Mouse (Mus musculus): ENCODE measurements around the gene Cgas. TPM values are rescaled to one million over a fixed set of nuclear protein-coding genes. Genes with fewer than 3 reads are reported as not detected.

The Cgas gene
- polyA plus RNA-seq, 1 experiment from 2014 or later: 0.79 TPM

GRCm38 (mm10) chr9:78474270-78474669 is 31.2 kb upstream of the Cgas start:
- H3K4me2 ChIP-seq (ENCODE audit: low read length): no peak overlapping the region
- peaks cover 32% of the 10 kb centered on the region for H3K36me3 ChIP-seq (ENCODE audit: control insufficient read depth, insufficient read depth, low read length)
- no peak overlapping the region for H3K4me3 ChIP-seq (ENCODE audit: low read length)
- no peak for ATAC-seq
- H3K27me3 ChIP-seq (replicated peaks; ENCODE audit: control insufficient read depth, insufficient read depth, low read length): no peaks in the 10 kb centered on the region
- 88% methylated on average over 2 of the region's 2 CpGs for WGBS
- H3K9me3 ChIP-seq (ENCODE audit: control insufficient read depth, low read length): no peaks in the 10 kb centered on the region
- no peak overlapping the region for H3K27ac ChIP-seq (ENCODE audit: low read depth, low read length)
- H3K4me1 ChIP-seq (ENCODE audit: control insufficient read depth, insufficient read depth, low read depth, low read length): peaks cover 12% of the 10 kb centered on the region
- H3K9ac ChIP-seq (ENCODE audit: low read depth, low read length): no peak overlapping the region

- Histone ChIP-seq H3K4me1 (ENCODE audit: control insufficient read depth, insufficient read depth, low read depth, low read length) (peaks cover 8% of the 10 kb centered on the region), H3K9ac (ENCODE audit: low read depth, low read length) (no peak overlapping the region), H3K4me3 (ENCODE audit: low read length) (no peak overlapping the region), H3K36me3 (ENCODE audit: control insufficient read depth, insufficient read depth, low read length) (peaks cover 34% of the 10 kb centered on the region), H3K4me2 (ENCODE audit: low read length) (no peak overlapping the region), H3K27ac (ENCODE audit: low read depth, low read length) (no peak overlapping the region), H3K27me3 (replicated peaks; ENCODE audit: control insufficient read depth, insufficient read depth, low read length) (no peaks in the 10 kb centered on the region), H3K9me3 (ENCODE audit: control insufficient read depth, low read length) (no peaks in the 10 kb centered on the region)
- WGBS: 77% methylated on average over 8 of the region's 8 CpGs
- ATAC-seq: no peak
These were observed 30.6 kb upstream of the Cgas start for GRCm38 (mm10) chr9:78473588-78473987.

GRCm38 (mm10) chr9:78465725-78466124 is 22.7 kb upstream of the Cgas start:
- Histone ChIP-seq H3K4me2 (ENCODE audit: low read length) (no peak overlapping the region), H3K4me3 (ENCODE audit: low read length) (no peak overlapping the region), H3K27me3 (replicated peaks; ENCODE audit: control insufficient read depth, insufficient read depth, low read length) (no peaks in the 10 kb centered on the region), H3K27ac (ENCODE audit: low read depth, low read length) (no peak overlapping the region), H3K4me1 (ENCODE audit: control insufficient read depth, insufficient read depth, low read depth, low read length) (no peaks in the 10 kb centered on the region), H3K9me3 (ENCODE audit: control insufficient read depth, low read length) (no peaks in the 10 kb centered on the region), H3K9ac (ENCODE audit: low read depth, low read length) (no peak overlapping the region), H3K36me3 (ENCODE audit: control insufficient read depth, insufficient read depth, low read length) (peaks cover 37% of the 10 kb centered on the region)
- WGBS: 92% methylated on average over 3 of the region's 3 CpGs
- no peak for ATAC-seq

- no peak overlapping the region for H3K27ac ChIP-seq (ENCODE audit: low read depth, low read length)
- no peak overlapping the region for H3K9ac ChIP-seq (ENCODE audit: low read depth, low read length)
- no peak for ATAC-seq
- peaks cover 33% of the 10 kb centered on the region for H3K36me3 ChIP-seq (ENCODE audit: control insufficient read depth, insufficient read depth, low read length)
- 94% methylated on average over 4 of the region's 4 CpGs for WGBS
- no peaks in the 10 kb centered on the region for H3K9me3 ChIP-seq (ENCODE audit: control insufficient read depth, low read length)
- no peak overlapping the region for H3K4me2 ChIP-seq (ENCODE audit: low read length)
- no peaks in the 10 kb centered on the region for H3K27me3 ChIP-seq (replicated peaks; ENCODE audit: control insufficient read depth, insufficient read depth, low read length)
- H3K4me1 ChIP-seq (ENCODE audit: control insufficient read depth, insufficient read depth, low read depth, low read length): no peaks in the 10 kb centered on the region
- no peak overlapping the region for H3K4me3 ChIP-seq (ENCODE audit: low read length)
These were observed 20.3 kb upstream of the Cgas start for GRCm38 (mm10) chr9:78463337-78463736.

- Histone ChIP-seq H3K36me3 (ENCODE audit: control insufficient read depth, insufficient read depth, low read length) (peaks cover 34% of the 10 kb centered on the region), H3K9ac (ENCODE audit: low read depth, low read length) (no peak overlapping the region), H3K9me3 (ENCODE audit: control insufficient read depth, low read length) (no peaks in the 10 kb centered on the region), H3K27me3 (replicated peaks; ENCODE audit: control insufficient read depth, insufficient read depth, low read length) (no peaks in the 10 kb centered on the region), H3K27ac (ENCODE audit: low read depth, low read length) (no peak overlapping the region), H3K4me1 (ENCODE audit: control insufficient read depth, insufficient read depth, low read depth, low read length) (no peaks in the 10 kb centered on the region), H3K4me3 (ENCODE audit: low read length) (no peak overlapping the region), H3K4me2 (ENCODE audit: low read length) (no peak overlapping the region)
- WGBS: 90% methylated on average over 8 of the region's 8 CpGs
- ATAC-seq: no peak
These were observed 14.0 kb upstream of the Cgas start for GRCm38 (mm10) chr9:78457026-78457425.

GRCm38 (mm10) chr9:78451382-78451781 is 8.3 kb upstream of the Cgas start:
- H3K4me1 ChIP-seq (ENCODE audit: control insufficient read depth, insufficient read depth, low read depth, low read length): peaks cover 10% of the 10 kb centered on the region
- WGBS: 84% methylated on average over 4 of the region's 4 CpGs

GRCm38 (mm10) chr9:78450404-78450803 is 7.4 kb upstream of the Cgas start:
- 73% methylated on average over 5 of the region's 5 CpGs for WGBS
- H3K4me2 ChIP-seq (ENCODE audit: low read length): no peak overlapping the region
- no peak for ATAC-seq

More at GRCm38 (mm10) chr9:78451382-78451781, 8.3 kb upstream of the Cgas start:
- Histone ChIP-seq H3K4me2 (ENCODE audit: low read length) (no peak overlapping the region), H3K4me3 (ENCODE audit: low read length) (no peak overlapping the region), H3K36me3 (ENCODE audit: control insufficient read depth, insufficient read depth, low read length) (peaks cover 20% of the 10 kb centered on the region), H3K27me3 (replicated peaks; ENCODE audit: control insufficient read depth, insufficient read depth, low read length) (no peaks in the 10 kb centered on the region), H3K27ac (ENCODE audit: low read depth, low read length) (no peak overlapping the region), H3K9me3 (ENCODE audit: control insufficient read depth, low read length) (no peaks in the 10 kb centered on the region), H3K9ac (ENCODE audit: low read depth, low read length) (no peak overlapping the region)
- no peak for ATAC-seq

GRCm38 (mm10) chr9:78447973-78448873 is 5.2 kb upstream of the Cgas start, which contains the start of the genes Mto1 and Gm17324:
TSS of gene Mto1 (plus strand) at chr9:78448208.
TSS of gene Gm17324 (minus strand) at chr9:78448786.
- WGBS: under 1% methylated on average over 93 of the region's 96 CpGs
- Histone ChIP-seq H3K4me3 (ENCODE audit: low read length) (peak within 1 kb of the TSS; percentile 96), H3K9me3 (ENCODE audit: control insufficient read depth, low read length) (no peaks in the 10 kb centered on the region), H3K4me2 (ENCODE audit: low read length) (peak within 1 kb of the TSS; percentile 72), H3K36me3 (ENCODE audit: control insufficient read depth, insufficient read depth, low read length) (peaks cover 11% of the 10 kb centered on the region), H3K9ac (ENCODE audit: low read depth, low read length) (peak within 1 kb of the TSS; percentile 91), H3K4me1 (ENCODE audit: control insufficient read depth, insufficient read depth, low read depth, low read length) (peaks cover 10% of the 10 kb centered on the region), H3K27ac (ENCODE audit: low read depth, low read length) (peak within 1 kb of the TSS; percentile 95), H3K27me3 (replicated peaks; ENCODE audit: control insufficient read depth, insufficient read depth, low read length) (peaks cover 17% of the 10 kb centered on the region)
- ATAC-seq: peak; percentile 94

More at GRCm38 (mm10) chr9:78450404-78450803, 7.4 kb upstream of the Cgas start:
- Histone ChIP-seq H3K27ac (ENCODE audit: low read depth, low read length) (no peak overlapping the region), H3K9ac (ENCODE audit: low read depth, low read length) (no peak overlapping the region), H3K4me3 (ENCODE audit: low read length) (no peak overlapping the region), H3K9me3 (ENCODE audit: control insufficient read depth, low read length) (no peaks in the 10 kb centered on the region), H3K4me1 (ENCODE audit: control insufficient read depth, insufficient read depth, low read depth, low read length) (peaks cover 10% of the 10 kb centered on the region), H3K27me3 (replicated peaks; ENCODE audit: control insufficient read depth, insufficient read depth, low read length) (no peaks in the 10 kb centered on the region; the same call in 1 of the 2 replicates), H3K36me3 (ENCODE audit: control insufficient read depth, insufficient read depth, low read length) (peaks cover 20% of the 10 kb centered on the region)

GRCm38 (mm10) chr9:78447606-78447972 is 4.6 kb upstream of the Cgas start:
- H3K4me2 ChIP-seq (ENCODE audit: low read length): peak overlapping the region; percentile 72
- peaks cover 15% of the 10 kb centered on the region for H3K4me1 ChIP-seq (ENCODE audit: control insufficient read depth, insufficient read depth, low read depth, low read length)
- H3K36me3 ChIP-seq (ENCODE audit: control insufficient read depth, insufficient read depth, low read length): peaks cover 9% of the 10 kb centered on the region
- H3K27me3 ChIP-seq (replicated peaks; ENCODE audit: control insufficient read depth, insufficient read depth, low read length): peaks cover 24% of the 10 kb centered on the region
- no peak overlapping the region for H3K27ac ChIP-seq (ENCODE audit: low read depth, low read length)
- ATAC-seq: peak; percentile 13
- peak overlapping the region; percentile 91 for H3K9ac ChIP-seq (ENCODE audit: low read depth, low read length)
- peak overlapping the region; percentile 96 for H3K4me3 ChIP-seq (ENCODE audit: low read length)
- 23% methylated on average over 9 of the region's 9 CpGs for WGBS
- no peaks in the 10 kb centered on the region for H3K9me3 ChIP-seq (ENCODE audit: control insufficient read depth, low read length)
